Mouse (Mus musculus) Patski (cell line): ENCODE results near the gene Gstp3. TPM values are rescaled to one million over a fixed set of nuclear protein-coding genes. Genes with fewer than 3 reads are reported as not detected.
"Not testable (repeated sequence)": the region's sequence is repeated elsewhere in the genome, so short reads cannot be mapped to it uniquely, and the experiment has no call there.

Source experiments
- ATAC-seq: fragments of 100-300 bp; one replicate; pipeline ENCODE4 v1.8.0; 2021
- CTCF ChIA-PET: fragments of 350-600 bp; sonication (Branson Sonifier 250); formaldehyde crosslinking; loops from one replicate; lab custom pipeline; 2022; ENCODE audit warnings: inconsistent platforms; lab: Charles Lee
- POLR2A ChIA-PET: fragments of 350-600 bp; sonication (Branson Sonifier 250); formaldehyde crosslinking; loops from one replicate; lab custom pipeline; 2022; ENCODE audit warnings: antibody characterized with exemption, inconsistent platforms; lab: Charles Lee
- DNase-seq: peaks from one replicate; pipeline ENCODE4 v3.0.0-alpha.2; 2011; ENCODE audit warnings: low read depth, low spot score
- H3K27me3 ChIP-seq: fragments of 371-371 bp; one replicate; pipeline ENCODE4 v1.5.1; 2021
- CTCF ChIP-seq: fragments of 100-300 bp; IDR thresholded peaks from one replicate; pipeline ENCODE4 v1.5.1; 2021
- in situ Hi-C: fragments of 300-500 bp; cut with MboI; formaldehyde crosslinking; loops from 3 replicates; pipeline ENCODE4 v1.11.1; 2018; ENCODE audit warnings: low pct_unique_long_range_greater_than_20kb, mixed read lengths
- polyA plus RNA-seq: library from polyadenylated mRNA; unstranded; gene quantifications from one replicate; pipeline ENCODE4 v1.2.3, GENCODE M21; 2021

Gstp3 gene
- polyA plus RNA-seq, 1 experiment from 2014 or later, result not detected

GRCm38 (mm10) chr19:4045966-4046865 is 13.2 kb downstream of the Gstp3 start, which contains the start of gene Gstp2:
TSS of gene Gstp2 (minus strand) at chr19:4046023.
- peak; percentile 64 for DNase-seq
- ChIA-PET CTCF (interaction anchor here (0.8 to 6.9 kb wide), 11 partner anchors 11 to 100 kb away, joined by 3 to 74 read pairs (median 3); partner anchors contain the start of gene Ndufv1), POLR2A (interaction anchor here (0.5 to 3.4 kb wide), 5 partner anchors 8 to 27 kb away, joined by 3 to 21 read pairs (median 4); partner anchors contain the start of gene Gstp1)
- H3K27me3 ChIP-seq, result no peaks in the 10 kb centered on the region
- in situ Hi-C loops, result no loop called here
- peak; percentile 71 for TF ChIP-seq CTCF
- ATAC-seq, result peak; percentile 81

DNA sequence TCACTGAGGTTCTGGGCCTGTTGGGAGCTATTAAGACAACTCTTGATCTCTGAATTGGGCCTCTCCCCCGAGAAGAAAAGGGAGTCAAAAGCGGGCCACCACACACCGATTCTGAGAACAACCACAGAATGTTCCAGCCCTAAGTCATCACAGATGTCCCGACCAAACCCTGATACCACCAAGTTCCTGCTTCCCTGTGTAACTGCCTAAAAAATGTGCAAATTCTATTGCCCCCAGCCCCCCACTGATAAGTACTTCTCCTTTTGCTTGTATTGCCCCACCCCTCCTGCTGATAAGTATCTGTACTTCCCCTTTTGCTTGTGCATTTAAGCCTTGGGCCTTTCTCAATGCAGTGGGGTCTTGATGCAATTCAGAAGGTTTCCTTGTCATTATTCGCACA is 15.3 kb downstream of the Gstp3 start:
- in situ Hi-C loops, result not testable (repeated sequence)

GRCm38 (mm10) chr19:4042124-4042523 is 17.2 kb downstream of the Gstp3 start:
- TF ChIP-seq CTCF, result no peak
- in situ Hi-C loops, result no loop called here
- DNase-seq (no peak), ATAC-seq (no peak)
- no peaks in the 10 kb centered on the region for H3K27me3 ChIP-seq
- POLR2A ChIA-PET, result no interaction called here
- CTCF ChIA-PET, result interaction anchor here (0.8 to 1.5 kb wide), 3 partner anchors 10 to 45 kb away, joined by 3 to 7 read pairs (median 3); no protein-coding TSS in a partner anchor

More for the DNA sequence above, 15.3 kb downstream of the Gstp3 start:
- ChIA-PET CTCF (interaction anchor here (1.0 kb wide), 1 partner anchor 10 kb away, joined by 3 read pairs; no protein-coding TSS in a partner anchor), POLR2A (interaction anchor here (0.6 to 0.7 kb wide), 2 partner anchors 16 to 17 kb away, joined by 3 to 7 read pairs; no protein-coding TSS in a partner anchor)
- not testable (repeated sequence) for H3K27me3 ChIP-seq, DNase-seq, ATAC-seq

GRCm38 (mm10) chr19:4041500-4041899 is 17.9 kb downstream of the Gstp3 start:
- ATAC-seq, DNase-seq, in situ Hi-C loops, POLR2A ChIA-PET, H3K27me3 ChIP-seq: not testable (repeated sequence)
- CTCF ChIA-PET, result interaction anchor here (0.8 kb wide), 1 partner anchor 11 kb away, joined by 3 read pairs; no protein-coding TSS in a partner anchor

DNA sequence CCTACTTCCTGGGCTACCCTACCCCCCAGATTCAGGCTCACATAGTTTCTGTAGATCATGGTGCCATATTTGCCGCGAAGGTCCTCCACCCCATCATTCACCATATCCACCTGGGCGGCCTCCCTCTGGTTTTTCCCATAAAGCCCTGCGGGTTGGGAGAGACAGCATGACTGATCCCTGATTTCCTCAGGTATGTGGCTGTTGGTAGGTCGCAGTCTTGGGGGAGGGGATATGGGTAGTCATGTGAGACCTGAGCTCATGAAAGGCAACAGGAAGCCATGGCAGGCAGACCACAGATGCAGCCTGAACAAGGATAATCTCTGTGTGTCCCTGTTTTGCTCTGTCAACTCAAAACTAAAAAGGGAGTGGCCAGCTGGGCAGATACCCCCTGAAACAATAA is 18.4 kb downstream of the Gstp3 start:
- ATAC-seq, CTCF ChIA-PET, in situ Hi-C loops, POLR2A ChIA-PET, DNase-seq, H3K27me3 ChIP-seq: not testable (repeated sequence)

GRCm38 (mm10) chr19:4037788-4038232 is 21.6 kb downstream of the Gstp3 start, which contains the start of gene Gstp1:
TSS of gene Gstp1 (minus strand) at chr19:4037985.
- no peaks in the 10 kb centered on the region for H3K27me3 ChIP-seq
- DNase-seq (no peak), ATAC-seq (peak; percentile 72)
- ChIA-PET POLR2A (interaction anchor here (0.6 to 1.2 kb wide), 3 partner anchors 8 to 187 kb away, joined by 3 to 6 read pairs (median 3); partner anchors contain the start of gene Gstp2), CTCF (interaction anchor here (0.7 to 1.5 kb wide), 4 partner anchors 10 to 25 kb away, joined by 3 to 9 read pairs (median 4); partner anchors contain the start of gene Ndufv1)
- TF ChIP-seq CTCF, result no peak
- in situ Hi-C loops, result no loop called here

- H3K27me3 ChIP-seq, DNase-seq, in situ Hi-C loops, ATAC-seq: not testable (repeated sequence)
- CTCF ChIA-PET, result interaction anchor here (0.7 to 1.5 kb wide), 3 partner anchors 15 to 24 kb away, joined by 3 to 9 read pairs (median 4); partner anchors contain the start of gene Ndufv1
- POLR2A ChIA-PET, result interaction anchor here (0.6 to 1.2 kb wide), 2 partner anchors 9 to 187 kb away, joined by 3 to 6 read pairs; partner anchors contain the start of gene Gstp2
Measured at GRCm38 (mm10) chr19:4037154-4037787, 22.1 kb downstream of the Gstp3 start.

DNA sequence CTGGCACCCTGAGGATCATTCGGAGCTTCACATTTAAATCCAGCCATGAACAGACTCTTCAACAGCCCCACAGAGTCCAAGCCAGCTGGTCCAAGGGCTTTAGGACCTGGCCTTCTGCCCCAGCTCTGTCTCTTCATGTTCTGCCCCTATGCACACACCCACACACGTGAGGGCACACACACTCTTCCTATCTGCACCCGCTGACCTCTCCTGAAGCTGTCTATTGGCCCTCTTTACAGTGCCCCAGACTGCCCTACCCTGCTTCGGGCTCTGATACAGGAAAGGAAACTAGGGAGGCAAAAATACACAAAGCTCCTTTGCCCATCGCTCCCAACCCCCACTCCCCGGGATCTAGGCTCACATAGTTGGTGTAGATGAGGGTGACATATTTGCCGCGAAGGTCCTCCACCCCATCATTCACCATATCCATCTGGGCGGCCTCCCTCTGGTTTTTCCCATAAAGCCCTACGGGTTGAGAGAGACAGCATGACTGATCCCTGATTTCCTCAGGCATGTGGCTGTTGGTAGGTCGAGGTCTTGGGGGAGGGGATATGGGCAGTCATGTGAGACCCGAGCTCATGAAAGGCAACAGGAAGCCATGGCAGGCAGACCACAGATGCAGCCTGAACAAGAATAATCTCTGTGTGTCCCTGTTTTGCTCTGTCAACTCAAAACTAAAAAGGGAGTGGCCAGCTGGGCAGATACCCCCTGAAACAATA is 22.9 kb downstream of the Gstp3 start:
- in situ Hi-C loops, result no loop called here
- ChIA-PET CTCF (interaction anchor here (0.9 to 1.6 kb wide), 5 partner anchors 9 to 172 kb away, joined by 3 to 7 read pairs (median 4); partner anchors contain the start of gene Gstp2), POLR2A (interaction anchor here (0.5 to 1.1 kb wide), 5 partner anchors 9 to 279 kb away, joined by 3 read pairs; no protein-coding TSS in a partner anchor)
- ATAC-seq, result no peak
- DNase-seq, result no peak
- H3K27me3 ChIP-seq, result no peaks in the 10 kb centered on the region
- TF ChIP-seq CTCF, result no peak

DNA sequence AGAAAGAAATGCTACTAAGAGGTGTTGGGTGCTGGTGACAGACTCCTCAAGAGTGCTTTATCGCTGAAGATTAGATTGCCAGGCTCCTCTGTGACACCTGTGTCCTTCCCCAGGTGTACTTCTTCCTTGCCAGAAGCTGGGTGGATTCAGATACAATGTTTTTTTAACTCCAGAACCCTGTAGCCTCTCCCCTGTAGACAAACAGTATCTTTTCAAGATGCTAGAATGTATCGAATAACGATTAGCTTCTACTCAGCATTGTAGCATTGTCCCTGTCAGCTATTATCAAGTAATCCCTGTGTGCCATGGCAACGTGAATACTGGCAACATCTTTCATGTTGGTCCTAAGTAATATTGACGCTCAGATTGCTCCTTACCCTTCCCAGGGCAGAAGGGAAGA is 25.6 kb downstream of the Gstp3 start:
- H3K27me3 ChIP-seq, result no peaks in the 10 kb centered on the region
- ATAC-seq, result no peak
- no peak for DNase-seq
- TF ChIP-seq CTCF, result no peak
- ChIA-PET POLR2A (interaction anchor here (0.6 kb wide), 2 partner anchors 13 to 157 kb away, joined by 3 to 4 read pairs; no protein-coding TSS in a partner anchor), CTCF (interaction anchor here (1.0 to 2.6 kb wide), 5 partner anchors 10 to 20 kb away, joined by 3 to 8 read pairs (median 3); partner anchors contain the start of gene Gstp2)
- in situ Hi-C loops, result no loop called here
